Mouse (Mus musculus): ENCODE data around the gene Nfia.

GRCm38 (mm10) chr4:98113289-98114024 lies 340.9 kb downstream of the Nfia start:
- TF ChIP-seq EP300 (IDR thresholded peaks at IDR 0.05; ENCODE audit: low read depth) (no peak), CTCF (IDR thresholded peaks at IDR 0.05; ENCODE audit: low read depth) (no peak)
